Mouse (Mus musculus) bone marrow macrophage, adult 2 months (primary cell): ENCODE measurements around the gene Osbpl2. TPM values are rescaled to one million over a fixed set of nuclear protein-coding genes. Genes with fewer than 3 reads are reported as not detected.

ENCODE experiments used
- H3K27ac ChIP-seq: 2 replicates; pipeline ENCODE4 v1.5.1; 2012; ENCODE audit warnings: low read depth, low read length; ENCODE audit not compliant: insufficient read depth
- H3K4me1 ChIP-seq: 2 replicates; pipeline ENCODE4 v1.6.1; 2012; ENCODE audit warnings: low read length; ENCODE audit not compliant: control insufficient read depth, insufficient read depth
- H3K4me3 ChIP-seq: 2 replicates; pipeline ENCODE4 v1.5.1; 2012; ENCODE audit warnings: mild to moderate bottlenecking, low read length, moderate library complexity; ENCODE audit not compliant: insufficient read depth
- CTCF ChIP-seq: IDR thresholded peaks from 2 replicates; pipeline ENCODE4 v1.5.1; 2012; ENCODE audit warnings: low read depth, mild to moderate bottlenecking, low read length, moderate library complexity
- POLR2A ChIP-seq: IDR thresholded peaks from 2 replicates; pipeline ENCODE4 v1.6.1; 2012; ENCODE audit warnings: mild to moderate bottlenecking, low read depth, low read length, borderline replicate concordance
- polyA plus RNA-seq: library from polyadenylated mRNA; stranded (reverse); fragments of >200 nt; gene quantifications from 2 replicates; pipeline ENCODE4 v1.2.4, GENCODE M21; 2012; ENCODE audit not compliant: missing spikeins, insufficient read depth, insufficient read length

Gene Osbpl2
- polyA plus RNA-seq, 1 experiment, result 25.0 TPM

DNA sequence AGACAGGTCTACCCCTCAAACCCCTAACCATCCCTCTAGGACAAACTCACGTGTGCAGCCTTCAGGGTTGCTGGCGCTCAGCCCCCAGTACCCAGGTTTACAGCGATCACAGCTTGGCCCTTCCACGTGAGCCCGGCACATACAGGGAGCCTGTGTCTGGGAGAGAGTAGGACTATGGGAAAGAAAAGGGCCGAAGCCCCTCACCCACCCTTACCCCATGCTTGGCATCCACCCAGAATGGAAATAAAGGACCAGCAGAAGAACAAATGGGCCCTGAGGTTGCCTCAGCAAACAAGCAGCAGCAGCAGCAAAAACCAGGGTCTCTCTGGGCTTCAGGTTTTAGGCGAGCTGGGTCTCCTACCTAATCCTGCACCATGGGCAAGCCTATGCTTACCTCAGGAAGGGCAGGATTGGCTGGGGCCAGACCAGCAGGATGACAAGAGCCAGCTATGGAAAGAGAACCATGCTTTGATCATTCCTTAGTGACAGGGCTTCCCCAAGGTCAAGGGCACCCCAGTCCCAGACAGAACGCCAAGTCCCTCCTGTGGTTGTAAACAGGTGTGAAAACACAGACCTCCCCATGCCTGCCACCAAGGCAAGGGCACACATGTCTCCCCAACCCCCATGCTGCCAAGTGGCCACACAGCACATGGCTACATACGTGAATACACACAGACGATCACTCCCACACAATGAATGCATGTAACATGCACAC is 78.4 kb downstream of the Osbpl2 start:
- no peak overlapping the region for H3K4me3 ChIP-seq
- H3K4me1 ChIP-seq, result peaks cover 7% of the 10 kb centered on the region
- TF ChIP-seq POLR2A (no peak), CTCF (no peak)
- no peak overlapping the region for H3K27ac ChIP-seq

GRCm38 (mm10) chr2:180198782-180199181 is 79.7 kb downstream of the Osbpl2 start:
- H3K4me3 ChIP-seq, result no peak overlapping the region
- peaks cover 11% of the 10 kb centered on the region for H3K4me1 ChIP-seq
- TF ChIP-seq CTCF (no peak), POLR2A (no peak)
- H3K27ac ChIP-seq, result no peak overlapping the region

DNA sequence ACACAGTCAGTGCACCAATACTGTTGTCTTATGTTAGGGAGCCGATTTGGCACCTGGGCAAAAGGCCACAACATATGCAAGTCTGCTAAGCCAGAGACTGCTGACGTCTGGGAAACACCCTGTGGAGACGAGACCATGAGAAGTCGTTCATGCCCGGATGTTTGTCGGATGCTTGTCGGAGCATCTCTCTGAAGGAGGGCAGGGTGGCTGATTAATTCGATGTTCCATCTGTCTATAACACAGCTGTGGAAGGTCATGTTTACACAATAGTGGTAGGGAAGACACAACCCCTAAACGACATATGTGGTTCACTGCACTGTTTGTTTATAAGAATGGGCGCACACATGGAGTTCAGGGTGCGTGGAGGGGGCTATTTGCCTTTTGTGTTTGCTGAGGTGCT is 81.6 kb downstream of the Osbpl2 start:
- Histone ChIP-seq H3K27ac (no peak overlapping the region), H3K4me1 (peaks cover 11% of the 10 kb centered on the region), H3K4me3 (no peak overlapping the region)
- no peak for TF ChIP-seq POLR2A
- TF ChIP-seq CTCF, result no peak

GRCm38 (mm10) chr2:180201303-180201702 is 82.2 kb downstream of the Osbpl2 start:
- Histone ChIP-seq H3K27ac (no peak overlapping the region), H3K4me1 (peaks cover 11% of the 10 kb centered on the region), H3K4me3 (no peak overlapping the region)
- TF ChIP-seq POLR2A (no peak), CTCF (no peak)

- Histone ChIP-seq H3K4me1 (peaks cover 11% of the 10 kb centered on the region), H3K4me3 (no peak overlapping the region), H3K27ac (no peak overlapping the region)
- TF ChIP-seq CTCF (no peak), POLR2A (no peak)
These were observed 83.2 kb downstream of the Osbpl2 start for GRCm38 (mm10) chr2:180202263-180202662.

- H3K4me3 ChIP-seq, result no peak overlapping the region
- no peak overlapping the region for H3K27ac ChIP-seq
- peaks cover 11% of the 10 kb centered on the region for H3K4me1 ChIP-seq
- TF ChIP-seq CTCF, result no peak
- no peak for TF ChIP-seq POLR2A
These were observed 83.7 kb downstream of the Osbpl2 start for GRCm38 (mm10) chr2:180202805-180203204.

GRCm38 (mm10) chr2:180204501-180204900 is 85.4 kb downstream of the Osbpl2 start:
- TF ChIP-seq POLR2A (no peak), CTCF (no peak)
- peaks cover 13% of the 10 kb centered on the region for H3K4me1 ChIP-seq
- no peak overlapping the region for H3K4me3 ChIP-seq
- no peak overlapping the region for H3K27ac ChIP-seq

DNA sequence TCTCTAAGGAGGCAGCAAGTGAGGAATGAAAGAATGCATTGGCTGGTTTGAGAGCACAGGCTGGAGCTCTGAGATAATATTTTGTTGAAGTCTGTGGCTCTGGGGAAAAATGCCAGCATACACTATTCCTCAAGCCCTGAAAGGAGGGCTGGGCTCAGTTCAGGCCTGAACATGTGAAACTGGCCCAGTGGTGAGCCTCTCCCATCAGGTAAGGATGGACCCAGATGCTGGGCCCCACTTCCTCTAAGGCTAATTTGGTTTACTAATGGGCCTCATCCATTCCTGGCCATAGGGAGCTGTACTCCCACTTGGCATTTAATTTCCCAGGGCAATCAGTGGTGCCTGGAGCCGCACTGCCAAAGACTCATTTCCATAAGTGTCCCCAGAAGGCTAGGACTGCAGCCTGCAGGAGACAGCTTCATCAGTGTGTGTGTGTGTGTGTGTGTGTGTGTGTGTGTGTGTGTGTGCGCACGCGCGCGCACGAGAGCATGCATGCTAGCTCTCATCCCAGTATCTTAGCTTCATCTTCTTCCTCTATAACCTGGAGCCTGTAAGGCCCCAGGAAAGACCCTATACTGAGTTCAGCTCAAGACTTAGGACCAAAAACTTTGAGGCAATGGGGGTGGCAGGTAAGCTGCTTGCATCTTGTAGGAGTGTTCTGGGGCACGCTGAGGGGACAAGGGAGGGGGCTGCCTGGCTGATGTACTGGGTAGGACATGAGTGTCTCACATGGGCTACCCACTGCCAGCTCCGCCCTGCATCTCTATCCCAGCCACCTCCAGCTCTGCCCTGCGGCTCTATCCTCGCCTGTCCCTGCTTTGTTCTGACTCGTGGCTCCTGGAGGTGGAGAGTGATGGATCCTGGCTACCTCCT is 86.2 kb downstream of the Osbpl2 start:
- TF ChIP-seq POLR2A, result no peak
- no peak for TF ChIP-seq CTCF
- Histone ChIP-seq H3K27ac (no peak overlapping the region), H3K4me1 (peaks cover 13% of the 10 kb centered on the region), H3K4me3 (no peak overlapping the region)

DNA sequence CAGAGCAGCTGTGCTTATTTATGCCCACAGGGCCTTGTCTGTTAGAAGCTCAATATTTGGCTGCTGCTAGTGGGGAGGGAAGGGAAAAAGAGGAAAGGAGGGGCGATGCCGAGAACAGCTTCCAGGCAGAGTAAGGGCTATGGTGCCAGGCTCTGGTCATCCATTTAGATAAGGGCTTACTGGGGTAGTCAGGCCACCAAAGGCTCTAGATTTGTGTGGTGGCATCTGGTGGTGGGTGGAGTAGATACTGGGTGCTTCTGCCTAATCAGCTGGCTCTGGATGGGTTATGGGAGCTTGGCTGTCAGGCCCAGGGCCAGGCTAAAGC is 86.8 kb downstream of the Osbpl2 start:
- Histone ChIP-seq H3K4me3 (no peak overlapping the region), H3K27ac (no peak overlapping the region), H3K4me1 (peaks cover 13% of the 10 kb centered on the region)
- TF ChIP-seq CTCF (no peak), POLR2A (no peak)

- TF ChIP-seq CTCF (peak; percentile 44), POLR2A (no peak)
These were observed 88.7 kb downstream of the Osbpl2 start for GRCm38 (mm10) chr2:180207840-180208239.

More at GRCm38 (mm10) chr2:180207840-180208239, 88.7 kb downstream of the Osbpl2 start:
- no peak overlapping the region for H3K27ac ChIP-seq
- no peak overlapping the region for H3K4me3 ChIP-seq
- H3K4me1 ChIP-seq, result peaks cover 4% of the 10 kb centered on the region; the same call in 1 of the 2 replicates
